Mouse (Mus musculus) kidney, adult 2 months (tissue): Measurements from ENCODE around the gene Gcnt7.

Source experiments
- CTCF ChIP-seq: fragments of 200-500 bp; conservative IDR thresholded peaks from 2 replicates; pipeline ENCODE4 v1.5.1; 2011; ENCODE audit warnings: low read depth, mild to moderate bottlenecking, control low read depth, low read length, moderate library complexity, mixed read lengths; ENCODE audit not compliant: insufficient read depth, insufficient read length
- POLR2A ChIP-seq: fragments of 200-500 bp; IDR thresholded peaks from one replicate; pipeline ENCODE4 v1.6.1; 2011; ENCODE audit warnings: low read depth, low read length, control low read depth

- no peak for TF ChIP-seq CTCF
- no peak for TF ChIP-seq POLR2A
Observed at GRCm38 (mm10) chr2:172452458-172452857, 5.9 kb downstream of the Gcnt7 start.
